Mouse (Mus musculus) neutrophil, adult 5-6 weeks (primary cell): ENCODE results near the gene Dcaf15. TPM values are rescaled to one million over a fixed set of nuclear protein-coding genes. Genes with fewer than 3 reads are reported as not detected.

ENCODE experiments used
- ATAC-seq: fragments of 151-379, 151-347 bp; 2 replicates; pipeline ENCODE4 v1.8.0; 2017; ENCODE audit warnings: mild to moderate bottlenecking, moderate TSS enrichment; ENCODE audit not compliant: insufficient number of reproducible peaks, poor library complexity, low FRiP score, severe bottlenecking; ENCODE audit errors: extremely low read depth
- total RNA-seq: library from RNA; stranded (forward); fragments of 200-1000 nt; gene quantifications from 2 replicates; pipeline ENCODE4 v1.2.3, GENCODE M21; 2017

The Dcaf15 gene
- total RNA-seq, 1 experiment from 2014 or later: 20.5 TPM

DNA sequence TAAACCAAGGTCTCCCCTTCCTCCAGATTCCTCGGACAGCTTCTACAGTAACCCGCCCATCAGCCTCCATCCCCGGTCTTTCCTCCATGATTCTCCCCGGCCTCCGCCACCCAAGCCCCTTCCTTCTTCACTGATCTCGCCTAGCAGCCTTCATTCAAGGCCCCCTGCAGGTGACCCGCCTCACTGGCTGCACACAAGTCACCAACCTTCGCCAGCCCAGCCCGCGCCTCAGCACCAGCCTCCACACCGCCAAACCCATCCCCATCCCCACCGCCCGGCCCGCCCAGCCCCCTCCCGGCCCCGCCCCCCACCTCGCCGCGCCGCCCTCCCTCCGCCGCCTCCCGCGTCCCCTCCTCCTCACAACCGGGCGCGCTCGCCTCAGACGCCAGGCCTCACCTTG is 347 bp downstream of the Dcaf15 start:
- ATAC-seq: peak; percentile 33; the same call in 1 of the 2 replicates

DNA sequence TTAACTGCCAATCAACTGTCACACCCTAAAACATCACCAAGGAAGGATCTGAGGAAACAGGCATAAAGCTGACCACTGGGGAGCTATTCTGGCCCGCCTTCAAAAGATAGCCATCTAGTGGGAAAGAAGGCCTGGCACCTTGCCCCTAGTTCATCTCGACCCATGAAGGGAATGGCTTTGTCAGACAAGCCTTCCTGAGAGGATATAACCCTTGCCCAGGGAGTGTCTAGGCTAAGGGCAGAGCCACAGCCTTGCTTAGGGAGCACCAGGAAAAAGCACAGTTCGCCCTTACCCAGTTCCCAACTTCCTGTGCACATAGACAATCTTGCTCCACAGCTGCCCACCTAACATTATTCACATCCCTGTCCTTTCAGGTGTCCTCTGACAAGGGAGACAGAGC is 967 bp downstream of the Dcaf15 start:
- ATAC-seq: no peak

DNA sequence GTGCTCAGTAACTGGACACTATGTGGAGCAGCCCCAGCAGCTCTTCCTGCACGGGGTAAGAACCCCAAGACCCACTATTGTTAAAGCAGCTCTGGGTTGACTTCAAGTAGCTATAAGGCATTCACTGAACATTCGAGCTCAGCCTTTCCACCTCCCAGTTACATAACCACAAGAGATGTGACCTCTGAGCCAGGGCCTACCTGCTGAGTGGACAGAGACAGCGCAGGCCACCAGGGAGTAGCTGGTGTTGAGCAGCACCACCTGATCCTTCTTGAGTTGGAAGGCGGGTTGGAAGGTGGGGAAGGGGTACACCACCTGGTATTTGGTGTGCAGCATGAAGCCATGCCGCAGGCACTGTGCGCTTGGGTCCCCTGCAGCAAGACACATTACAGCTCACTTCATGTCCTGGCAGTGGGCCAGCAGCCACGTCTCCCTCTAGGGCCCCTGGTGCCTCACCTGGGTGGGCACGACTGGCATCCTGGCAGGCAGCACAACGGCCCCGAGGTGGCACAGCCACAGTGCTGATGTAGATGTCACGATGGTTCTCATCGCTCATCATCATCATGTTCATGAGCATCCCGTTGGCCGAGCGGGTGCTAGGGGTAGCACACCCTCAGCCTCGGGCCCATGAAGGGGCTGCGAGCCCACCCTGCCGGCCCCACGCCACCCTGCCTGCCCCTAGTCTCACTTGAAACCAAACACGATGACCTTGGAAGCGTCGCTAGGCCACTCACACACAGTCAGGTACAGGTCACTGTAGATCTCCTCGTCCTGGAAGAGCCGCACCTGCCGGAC is 2.9 kb downstream of the Dcaf15 start:
- ATAC-seq: no peak

GRCm38 (mm10) chr8:84098376-84098775 is 6.2 kb downstream of the Dcaf15 start:
- no peak for ATAC-seq

GRCm38 (mm10) chr8:84096061-84096460 is 8.5 kb downstream of the Dcaf15 start:
- no peak for ATAC-seq

- ATAC-seq: no peak
Observed at GRCm38 (mm10) chr8:84090585-84090984, 14.0 kb downstream of the Dcaf15 start.

- ATAC-seq: no peak
Observed at GRCm38 (mm10) chr8:84089277-84089676, 15.3 kb downstream of the Dcaf15 start.

DNA sequence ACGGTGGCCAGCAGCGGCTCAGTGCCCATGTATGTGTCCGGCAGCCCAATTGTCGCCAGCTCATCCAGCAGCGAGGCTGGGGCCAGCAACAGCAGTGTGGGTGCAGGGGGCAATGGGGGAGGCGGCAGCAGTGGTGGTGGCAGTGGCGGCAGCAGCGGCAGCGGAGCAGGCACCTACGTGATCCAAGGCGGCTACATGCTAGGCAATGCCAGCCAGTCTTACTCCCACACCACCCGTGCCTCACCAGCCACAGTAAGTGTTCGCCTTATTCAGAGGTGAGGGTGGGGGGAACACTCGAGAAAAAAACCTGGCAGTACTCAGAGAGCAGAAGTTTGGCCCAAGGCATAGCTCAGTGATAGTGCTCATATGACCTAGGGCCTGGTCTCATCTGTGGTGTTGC is 16.7 kb downstream of the Dcaf15 start:
- no peak for ATAC-seq

- ATAC-seq: no peak
Observed at GRCm38 (mm10) chr8:84087156-84087555, 17.4 kb downstream of the Dcaf15 start.

DNA sequence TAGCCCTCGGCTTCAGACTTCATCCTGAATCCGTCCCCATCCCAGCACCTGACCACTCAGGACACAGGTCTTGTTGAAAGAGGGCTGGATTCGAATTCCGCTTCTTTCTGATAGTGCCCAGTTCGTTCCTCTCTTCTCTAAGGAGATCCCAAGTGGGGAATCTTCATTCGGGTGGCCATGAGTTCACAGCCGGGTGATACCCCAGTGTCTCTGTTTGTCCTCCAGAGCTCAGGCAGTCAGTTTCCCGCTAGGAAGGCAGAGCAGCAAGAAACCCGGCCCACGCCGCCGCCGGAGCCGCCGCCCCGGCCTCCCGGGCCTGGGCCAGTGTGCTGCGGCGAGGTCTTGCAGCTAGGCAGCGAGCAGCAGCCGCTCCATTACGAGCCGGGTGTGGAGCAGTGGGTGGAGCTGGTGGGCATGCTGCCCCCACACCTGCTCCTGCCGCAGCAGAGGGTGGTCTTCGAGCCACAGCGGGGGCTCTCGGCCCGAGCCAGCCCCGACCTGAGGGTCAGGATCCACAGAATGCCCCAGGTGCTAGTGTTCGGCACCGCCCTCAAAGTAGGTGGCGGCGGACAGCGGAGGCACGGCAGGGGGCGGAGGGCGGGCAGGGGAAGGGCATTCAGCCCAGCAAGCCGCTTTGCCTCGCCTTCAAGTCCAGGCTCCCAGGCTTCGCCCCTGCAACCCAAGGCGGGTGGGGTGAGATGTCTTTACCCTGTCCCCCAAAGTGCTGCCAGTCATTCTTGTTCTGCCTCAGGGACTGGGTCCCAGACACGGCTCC is 20.0 kb downstream of the Dcaf15 start:
- ATAC-seq: no peak

- ATAC-seq: no peak
Observed at GRCm38 (mm10) chr8:84083829-84084241, 20.7 kb downstream of the Dcaf15 start.

GRCm38 (mm10) chr8:84079206-84079605 is 25.4 kb downstream of the Dcaf15 start:
- ATAC-seq: no peak

DNA sequence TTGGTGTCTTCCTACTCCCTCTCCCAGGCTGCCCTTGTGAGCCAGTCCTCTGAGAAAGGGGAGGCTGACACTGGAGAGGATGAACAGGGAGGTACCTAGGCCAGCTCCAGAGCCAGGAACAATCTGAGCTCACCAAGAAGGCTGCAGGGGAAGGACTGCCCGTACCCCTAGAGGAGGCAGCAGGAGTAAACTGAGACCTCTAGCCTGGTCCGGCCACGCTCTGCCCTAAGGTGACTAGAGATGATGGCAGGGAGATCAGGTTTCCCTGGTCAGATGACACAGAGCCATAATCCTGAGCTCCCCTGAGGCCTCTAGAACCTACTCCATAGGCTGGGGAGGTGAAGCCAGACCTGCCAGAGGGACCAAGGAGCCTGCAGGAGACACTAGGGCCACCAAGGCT is 27.7 kb downstream of the Dcaf15 start:
- no peak for ATAC-seq

DNA sequence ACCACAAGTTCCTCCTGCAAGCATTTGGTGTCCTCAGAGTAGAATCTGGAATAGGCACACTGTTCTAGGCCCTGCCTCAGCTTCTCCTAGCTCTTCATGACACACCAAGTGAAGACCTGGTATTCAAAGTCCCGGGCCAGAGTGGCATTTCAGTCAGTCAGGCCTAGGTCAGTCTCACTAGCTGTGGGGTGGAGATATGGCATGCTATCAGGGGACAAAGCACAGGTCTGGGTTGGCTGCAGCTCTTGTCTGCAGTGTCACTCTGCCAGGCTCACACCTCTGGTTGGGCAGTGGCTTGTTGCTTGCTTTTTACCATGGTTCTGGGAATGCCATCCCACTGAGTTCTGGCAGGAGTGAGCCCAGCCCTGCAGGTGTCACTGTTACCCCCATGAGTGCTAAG is 28.2 kb downstream of the Dcaf15 start:
- ATAC-seq: no peak

DNA sequence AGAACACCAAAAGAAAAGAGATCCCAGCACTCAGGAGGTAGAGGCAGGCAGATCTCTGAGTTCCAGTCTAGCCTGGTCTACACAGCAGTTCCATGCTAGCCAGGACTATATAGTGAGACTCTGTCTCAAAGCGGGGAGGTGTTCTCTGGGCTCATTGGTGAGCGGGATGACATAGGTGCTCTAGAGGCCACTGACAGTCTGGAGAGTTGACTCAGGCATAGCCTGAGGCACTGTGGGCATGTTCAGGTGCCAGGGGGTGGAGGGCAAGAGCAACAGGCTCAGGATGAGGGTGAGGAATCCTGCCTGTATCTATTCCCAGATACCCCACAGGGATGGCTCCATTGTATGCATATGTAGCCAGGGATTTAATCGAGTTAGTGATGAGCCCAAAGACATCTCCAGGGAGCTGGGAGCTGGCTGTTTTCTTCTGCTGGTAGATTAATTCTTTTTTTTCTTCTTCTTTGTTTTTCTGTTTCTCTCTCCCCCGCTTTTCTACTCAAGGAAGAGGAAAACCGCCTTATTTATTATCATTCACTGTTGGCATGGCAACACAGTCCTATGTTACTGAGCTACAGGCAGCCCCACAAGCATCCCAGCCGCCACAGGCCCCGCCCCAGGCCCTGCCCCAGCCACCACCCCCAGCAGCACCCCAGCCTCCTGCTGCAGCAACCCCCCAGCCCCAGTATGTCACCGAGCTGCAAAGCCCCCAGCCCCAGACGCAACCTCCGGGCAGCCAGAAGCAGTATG is 31.2 kb downstream of the Dcaf15 start:
- ATAC-seq: no peak

GRCm38 (mm10) chr8:84072321-84072720 is 32.2 kb downstream of the Dcaf15 start:
- no peak for ATAC-seq

DNA sequence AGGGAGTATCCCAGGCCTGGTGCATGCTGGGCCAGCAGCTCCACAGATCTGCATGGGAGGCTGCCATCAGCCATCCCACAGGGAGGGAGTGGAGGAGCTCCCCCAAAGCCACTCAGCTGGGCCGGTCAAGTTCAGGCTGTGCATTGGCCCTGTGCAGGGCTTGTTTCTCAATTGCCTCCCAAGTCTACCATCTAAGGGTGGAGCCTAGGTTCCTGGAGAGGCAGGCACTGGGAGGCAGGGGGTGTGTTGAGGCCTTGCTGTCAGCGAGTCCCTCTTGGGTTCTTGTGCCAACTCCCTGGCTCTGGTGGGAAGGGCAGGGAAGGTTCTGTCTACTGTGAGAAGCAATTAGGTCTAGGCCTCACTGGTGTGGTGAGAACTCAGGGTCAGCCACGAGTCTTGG is 32.6 kb downstream of the Dcaf15 start:
- no peak for ATAC-seq

GRCm38 (mm10) chr8:84070667-84071066 is 33.9 kb downstream of the Dcaf15 start:
- ATAC-seq: no peak

DNA sequence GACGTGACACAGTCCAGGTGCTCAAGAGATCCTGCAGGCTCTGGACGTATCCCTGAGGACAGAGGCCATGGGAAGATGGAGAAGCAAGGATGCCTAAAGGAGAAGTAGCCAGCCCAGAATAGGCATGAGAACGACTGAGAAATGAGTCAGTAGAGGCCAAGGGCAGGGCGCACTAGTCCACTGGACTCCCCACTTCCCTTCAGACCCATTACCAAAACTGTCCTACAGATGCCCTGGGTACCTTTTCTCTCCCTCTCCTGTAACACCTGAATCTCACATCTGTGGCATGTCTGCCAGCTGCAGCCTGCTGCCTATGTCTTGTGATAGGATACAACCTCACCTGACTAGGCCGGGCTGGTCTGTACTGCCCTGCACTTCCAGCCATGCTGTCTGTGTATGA is 34.3 kb downstream of the Dcaf15 start:
- ATAC-seq: no peak

GRCm38 (mm10) chr8:84069750-84070149 is 34.8 kb downstream of the Dcaf15 start:
- ATAC-seq: no peak
